Mouse (Mus musculus): ENCODE data around the gene Ifitm3. TPM values are rescaled to one million over a fixed set of nuclear protein-coding genes. Genes with fewer than 3 reads are reported as not detected.

Ifitm3 gene
- total RNA-seq (2021) = 100 to 1,000 TPM; 102 to 111 TPM

DNA sequence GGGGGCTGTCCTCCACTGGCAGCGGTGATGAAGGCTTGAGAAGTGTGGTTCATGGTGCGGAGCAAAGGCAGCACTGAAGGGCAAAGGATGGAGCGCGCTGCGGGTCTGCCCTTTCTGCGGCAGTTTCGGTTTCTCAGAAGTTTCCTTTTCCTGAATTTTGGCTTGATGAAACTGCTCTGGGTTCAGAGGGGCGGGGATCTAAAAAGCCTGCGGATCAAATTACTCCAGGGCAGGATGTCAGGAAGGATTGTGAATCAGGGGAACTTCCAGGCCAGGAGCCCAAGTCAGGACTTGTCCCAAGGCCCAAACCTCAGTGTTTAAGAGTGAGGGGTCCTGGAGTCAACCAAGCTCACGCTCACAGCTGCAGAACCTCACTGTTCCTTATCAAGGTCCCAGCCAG, at the start of gene Ifitm3:
Ifitm3 (minus strand) TSS at position 178 of the 400 bp plus-strand sequence.
- DNase-seq (ENCODE audit: low spot score) = peak; percentile 63
- intact Hi-C loops (cut with DNase I) = no loop called here

- intact Hi-C loops (cut with DNase I) = no loop called here
Observed at GRCm38 (mm10) chr7:141059929-141060328, 49.4 kb upstream of the Ifitm3 start.

DNA sequence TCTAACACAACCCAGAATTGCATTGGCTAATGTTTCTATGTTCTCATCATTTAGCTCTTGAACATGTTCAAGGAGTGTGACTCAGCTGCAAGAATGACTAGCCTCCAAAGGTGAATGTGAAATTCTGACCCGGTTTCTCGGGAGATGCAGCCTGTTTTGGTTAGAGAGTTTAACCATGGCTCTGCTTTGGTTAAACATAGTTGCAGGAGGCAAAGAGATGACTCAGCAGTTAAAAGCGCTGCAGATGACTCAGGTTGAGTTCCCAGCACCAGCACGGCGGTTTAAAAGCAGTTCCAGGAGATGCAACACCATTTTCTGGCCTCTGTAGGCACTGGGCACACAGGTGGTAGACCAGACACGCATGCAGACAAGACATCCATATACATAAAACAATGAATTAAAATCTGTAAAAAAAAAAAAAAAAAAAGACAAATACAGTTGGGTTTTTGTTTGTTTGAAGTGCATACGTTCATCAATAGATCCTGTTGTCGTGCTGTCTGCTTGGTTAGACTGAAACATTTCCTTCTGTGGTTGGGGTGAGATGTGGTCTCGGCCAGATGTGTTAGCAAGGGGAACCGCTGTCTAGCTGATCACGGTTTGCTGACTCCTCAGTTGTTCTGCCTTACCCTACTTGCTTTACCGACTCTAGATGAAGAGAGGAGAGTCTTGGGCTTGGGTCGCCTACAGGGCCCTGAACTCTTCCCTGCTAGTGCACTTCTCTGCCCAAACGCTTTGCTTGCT, 48.2 kb upstream of the Ifitm3 start:
- intact Hi-C loops (cut with DNase I) = no loop called here
- no peak for DNase-seq (ENCODE audit: low spot score)

More at GRCm38 (mm10) chr7:141059929-141060328, 49.4 kb upstream of the Ifitm3 start:
- no peak for DNase-seq (ENCODE audit: low spot score)

DNA sequence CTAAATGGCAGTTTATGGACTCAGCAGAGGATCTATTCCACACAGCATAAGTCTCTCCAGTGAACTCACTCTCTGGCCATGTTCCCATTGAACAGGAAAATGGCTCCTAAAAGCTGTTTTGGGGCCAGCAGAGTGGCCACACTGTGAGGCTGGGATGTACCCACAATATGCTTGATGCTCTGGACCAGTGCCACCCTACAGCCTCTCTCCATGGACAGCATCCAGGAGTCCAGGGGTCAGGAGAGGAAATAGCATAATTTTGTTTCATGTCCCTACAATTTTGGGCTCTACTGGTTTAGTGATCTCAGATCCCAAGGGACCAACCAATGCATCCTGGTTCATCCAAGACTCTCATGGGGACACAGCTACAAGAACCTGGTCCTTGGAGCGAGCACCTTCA, 47.0 kb upstream of the Ifitm3 start:
- intact Hi-C loops (cut with DNase I) = no loop called here
- DNase-seq (ENCODE audit: low spot score) = no peak

GRCm38 (mm10) chr7:141056976-141057375, 46.4 kb upstream of the Ifitm3 start:
- no peak for DNase-seq (ENCODE audit: low spot score)
- intact Hi-C loops (cut with DNase I) = no loop called here

DNA sequence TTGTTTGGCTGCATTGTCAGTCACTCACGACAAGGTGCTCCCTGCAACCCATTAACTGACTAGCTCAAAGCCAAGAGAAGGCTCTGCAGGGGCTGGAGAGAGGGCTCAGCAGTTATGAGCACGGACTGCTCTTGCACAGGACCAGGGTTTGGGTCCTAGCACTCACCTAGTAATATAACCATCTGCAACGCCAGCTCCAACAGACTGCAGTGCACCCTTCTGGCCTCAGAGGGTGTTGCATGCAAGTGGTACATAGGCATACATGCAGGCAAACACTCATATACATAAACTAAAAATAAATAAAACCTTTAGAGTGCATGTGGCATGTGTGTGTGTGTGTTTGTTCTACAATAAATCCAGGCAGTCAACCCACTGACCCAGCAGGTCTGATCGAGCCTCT, 45.2 kb upstream of the Ifitm3 start:
- DNase-seq (ENCODE audit: low spot score) = no peak
- intact Hi-C loops (cut with DNase I) = no loop called here

GRCm38 (mm10) chr7:141052421-141052820, 41.9 kb upstream of the Ifitm3 start:
- intact Hi-C loops (cut with DNase I) = no loop called here
- DNase-seq (ENCODE audit: low spot score) = no peak

GRCm38 (mm10) chr7:141052016-141052415, 41.4 kb upstream of the Ifitm3 start:
- intact Hi-C loops (cut with DNase I) = no loop called here
- no peak for DNase-seq (ENCODE audit: low spot score)

DNA sequence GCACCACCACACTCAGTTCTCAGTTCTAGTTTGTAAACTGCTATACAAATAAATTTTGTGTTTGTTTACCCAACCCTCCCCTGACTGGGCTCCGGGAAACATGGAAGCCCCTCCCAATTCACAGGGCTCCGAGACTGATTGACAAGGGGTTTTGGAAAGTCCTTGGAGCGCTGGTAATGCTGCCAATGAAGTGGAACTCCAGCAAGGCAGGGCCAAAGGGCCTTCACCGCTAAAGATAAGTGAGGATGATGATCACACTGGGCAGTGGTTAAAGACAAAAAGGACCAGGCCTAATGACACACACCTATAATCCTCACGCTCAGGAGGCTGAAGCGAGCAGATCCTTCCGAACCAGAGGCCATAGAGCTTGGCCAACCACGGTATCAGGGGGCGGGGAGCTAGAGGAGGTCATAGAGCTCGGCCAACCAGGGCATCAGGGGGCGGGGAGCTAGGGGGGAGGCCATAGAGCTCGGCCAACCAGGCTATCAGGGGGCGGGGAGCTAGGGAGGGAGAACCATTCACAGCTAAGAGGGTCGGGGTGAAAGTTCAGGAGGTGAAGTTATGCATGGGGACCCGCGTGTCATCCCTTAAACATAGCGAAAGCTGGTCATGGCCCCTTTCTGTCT, 40.6 kb upstream of the Ifitm3 start:
- intact Hi-C loops (cut with DNase I) = no loop called here

DNA sequence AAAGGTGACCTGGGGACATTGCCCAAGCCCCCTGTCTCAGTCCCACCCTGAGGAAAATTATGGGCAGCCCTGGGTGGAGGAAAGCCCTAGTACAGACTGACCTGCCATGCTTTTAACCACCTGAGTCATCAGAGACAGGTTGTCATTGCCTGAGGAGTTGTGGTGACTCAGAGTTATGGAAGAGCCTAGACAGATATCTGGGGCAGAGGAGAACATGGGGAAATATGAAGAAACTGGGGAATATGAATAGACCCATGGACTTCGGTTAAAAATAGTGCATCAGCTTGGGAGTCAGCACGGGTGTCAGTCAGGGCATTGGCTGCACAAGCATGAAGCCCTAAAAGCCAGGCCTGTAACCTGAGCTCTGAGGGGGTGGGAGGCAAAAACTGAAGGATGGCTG, 38.8 kb upstream of the Ifitm3 start:
- intact Hi-C loops (cut with DNase I) = loop anchor here (1.0 to 2.0 kb wide), 3 partner anchors 90 to 205 kb away; partner anchors contain the start of gene Scgb1c1
- no peak for DNase-seq (ENCODE audit: low spot score)

More for the DNA sequence above, 40.6 kb upstream of the Ifitm3 start:
- no peak for DNase-seq (ENCODE audit: low spot score)

DNA sequence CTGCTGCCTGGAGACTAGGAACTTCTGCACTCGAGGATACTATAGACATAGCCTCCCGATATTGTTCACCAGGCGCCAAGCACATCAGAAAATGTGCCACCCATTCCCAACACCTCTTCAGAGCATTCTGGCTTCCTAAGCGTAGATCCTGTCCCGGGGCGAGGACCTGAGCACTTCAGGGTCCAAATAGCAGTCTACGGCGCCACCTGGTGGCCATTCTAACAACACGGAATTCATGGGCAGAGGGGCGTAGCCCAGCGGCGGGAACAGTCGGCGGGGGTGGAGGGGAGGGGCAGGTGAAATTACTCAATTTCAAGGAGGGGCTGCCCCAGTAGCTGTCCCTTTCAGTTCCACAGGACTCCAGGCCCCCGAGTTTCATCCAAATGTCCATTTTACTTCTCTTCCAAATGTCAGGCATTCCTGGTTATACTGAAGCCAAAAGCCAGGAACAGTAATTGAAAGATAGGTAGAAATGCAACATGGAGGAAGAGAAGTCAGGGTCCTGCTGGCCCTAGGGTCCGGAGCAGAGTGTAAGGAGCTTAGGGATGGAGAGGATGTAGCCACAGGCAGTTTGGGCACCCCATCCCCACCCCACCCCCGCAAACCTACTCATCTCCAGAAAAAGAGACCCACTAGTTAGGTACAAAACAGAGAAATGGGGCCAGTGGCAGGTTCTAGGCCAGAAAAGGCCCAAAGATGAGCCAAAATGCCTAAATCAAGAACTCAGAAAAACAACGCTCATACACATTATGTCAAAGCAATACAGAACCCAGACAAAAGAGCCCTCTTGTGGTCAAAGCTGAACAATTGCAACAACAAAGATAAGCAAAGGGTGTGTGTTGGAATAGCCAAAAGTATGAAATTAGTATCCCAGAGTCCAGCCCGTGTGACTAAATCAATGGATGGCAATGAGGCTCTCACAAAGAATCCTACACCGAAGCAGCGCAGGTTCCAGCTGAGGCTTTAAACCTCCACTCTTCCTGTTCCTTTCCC, 38.0 kb upstream of the Ifitm3 start:
- intact Hi-C loops (cut with DNase I) = loop anchor here (1.0 to 2.0 kb wide), 4 partner anchors 89 to 204 kb away; partner anchors contain the start of gene Scgb1c1
- DNase-seq (ENCODE audit: low spot score) = peak; percentile 89

DNA sequence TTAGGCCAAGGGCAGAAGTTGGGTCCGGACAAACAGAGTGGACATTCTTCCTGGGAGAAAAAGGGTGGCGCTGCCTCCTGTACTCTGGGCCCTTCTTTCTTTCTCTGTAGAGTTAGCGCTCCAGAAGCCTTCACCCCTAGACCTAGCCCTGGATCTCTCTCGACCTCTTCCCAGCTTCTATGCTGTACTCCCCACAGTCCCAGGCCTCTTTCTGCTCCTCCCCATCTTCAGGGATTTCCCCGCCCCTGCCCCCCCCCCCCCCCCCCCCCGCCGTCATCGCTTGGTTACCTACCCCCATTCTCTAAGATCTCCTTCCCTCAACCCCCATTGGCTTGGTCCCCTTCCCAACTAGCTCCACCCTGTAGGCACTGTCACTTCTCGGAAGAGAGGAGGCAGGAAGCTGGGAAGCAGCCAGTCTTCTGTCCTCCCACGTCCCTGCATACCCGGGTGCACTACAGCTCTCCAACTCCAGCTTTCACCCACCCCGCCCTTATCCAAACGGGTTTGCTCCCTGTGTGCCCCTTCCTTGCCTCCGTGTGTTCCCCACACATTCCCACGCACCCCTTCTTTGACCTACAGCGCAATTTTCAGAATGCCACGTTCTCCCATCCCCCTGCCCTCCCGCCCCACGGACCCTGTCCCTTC, 37.1 kb upstream of the Ifitm3 start:
- intact Hi-C loops (cut with DNase I) = loop anchor here (1.0 to 2.0 kb wide), 3 partner anchors 38 to 203 kb away; partner anchors contain the start of gene Scgb1c1

GRCm38 (mm10) chr7:141046931-141047580, 36.5 kb upstream of the Ifitm3 start:
- intact Hi-C loops (cut with DNase I) = loop anchor here (1.0 kb wide), 1 partner anchor 38 kb away; no protein-coding TSS in a partner anchor
- DNase-seq (ENCODE audit: low spot score) = no peak

More for the DNA sequence above, 37.1 kb upstream of the Ifitm3 start:
- peak; percentile 86 for DNase-seq (ENCODE audit: low spot score)

DNA sequence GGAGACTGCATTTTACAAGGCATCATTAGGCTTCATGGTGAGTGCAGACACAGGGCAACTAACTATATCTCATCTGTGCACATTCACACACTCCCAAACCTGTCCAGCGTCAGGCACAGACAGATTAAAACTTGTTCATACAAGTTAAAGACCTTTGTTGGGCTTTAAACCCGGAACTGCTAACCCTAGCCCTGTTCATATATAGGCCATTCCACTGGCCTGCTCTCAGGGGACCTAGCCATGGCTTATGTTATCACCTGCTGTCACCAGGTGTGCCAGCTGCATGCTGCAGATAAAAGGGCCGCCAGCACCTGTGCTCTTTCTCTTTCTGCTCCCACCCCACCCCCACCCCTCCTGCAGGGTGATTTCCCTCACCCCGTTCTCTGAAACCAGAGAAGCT, 32.0 kb upstream of the Ifitm3 start:
- intact Hi-C loops (cut with DNase I) = no loop called here
- DNase-seq (ENCODE audit: low spot score) = no peak

GRCm38 (mm10) chr7:141041661-141042060, 31.1 kb upstream of the Ifitm3 start:
- intact Hi-C loops (cut with DNase I) = no loop called here
- DNase-seq (ENCODE audit: low spot score) = peak; percentile 73

DNA sequence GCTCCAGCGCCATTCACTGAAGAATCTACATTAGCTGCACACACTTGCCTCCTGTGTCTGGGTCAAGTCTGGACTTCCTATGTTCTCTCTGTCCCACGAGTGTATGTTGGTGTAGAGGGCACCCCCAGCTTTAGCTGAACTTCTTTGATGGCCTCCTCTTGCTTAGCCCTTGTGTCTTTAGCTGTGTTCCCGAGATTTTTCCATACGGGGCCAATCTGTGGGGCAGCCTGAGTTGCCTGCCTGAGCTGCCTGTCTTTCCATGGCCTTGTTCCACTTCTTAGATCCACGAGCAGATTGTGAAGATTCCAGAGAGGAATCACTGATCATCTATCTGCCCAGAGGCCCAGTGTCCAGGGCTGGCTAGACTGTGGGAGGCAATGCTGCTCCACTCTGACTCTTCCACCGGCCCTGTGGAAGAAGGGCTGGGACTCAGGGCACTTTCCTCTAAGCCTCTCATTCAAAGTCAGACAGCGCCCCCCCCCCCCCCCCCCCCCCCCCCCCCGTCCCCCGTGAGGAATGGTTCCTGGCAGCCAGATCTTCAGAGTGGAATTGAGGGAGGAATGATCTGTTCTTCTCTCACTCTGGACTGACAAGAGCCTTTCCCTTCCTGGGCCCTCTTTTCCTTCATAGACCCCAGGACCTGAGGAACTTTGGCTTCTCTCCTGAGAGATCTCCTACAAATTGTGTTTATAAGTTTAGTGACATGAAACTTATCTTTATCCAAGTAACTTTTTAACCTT, 30.5 kb upstream of the Ifitm3 start:
- intact Hi-C loops (cut with DNase I) = no loop called here
- no peak for DNase-seq (ENCODE audit: low spot score)

- no peak for DNase-seq (ENCODE audit: low spot score)
- intact Hi-C loops (cut with DNase I) = no loop called here
Observed at GRCm38 (mm10) chr7:141039386-141040107, 29.0 kb upstream of the Ifitm3 start.

Data from heart, postnatal 25 days (tissue).